Mouse (Mus musculus): ENCODE data around the gene Clip3.

DNA sequence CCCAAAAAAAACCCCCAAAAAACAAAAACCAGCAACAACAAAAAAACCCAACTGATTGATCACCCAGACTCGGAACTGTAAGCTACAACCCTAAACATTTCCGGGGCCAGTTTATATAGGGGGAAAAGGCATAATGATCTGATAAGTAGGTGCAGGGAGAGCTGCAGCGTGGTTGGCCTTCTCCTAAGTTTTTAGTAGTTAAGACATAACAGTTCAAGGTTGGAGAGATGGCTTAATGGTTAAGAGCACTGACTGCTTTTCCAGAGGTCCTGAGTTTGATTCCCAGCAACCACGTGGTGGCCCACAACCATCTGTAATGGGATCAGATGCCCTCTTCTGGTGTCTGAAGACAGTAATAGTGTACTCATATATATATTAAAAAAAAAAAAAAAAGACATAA, 10.0 kb upstream of the Clip3 start:
- TF ChIP-seq CTCF (conservative IDR thresholded peaks at IDR 0.05; ENCODE audit: insufficient read depth, insufficient read length, low read depth, low read length) (no peak), POLR2A (IDR thresholded peaks at IDR 0.05; ENCODE audit: low read depth, low read length) (no peak)

Measured in kidney, adult 2 months (tissue).